Mouse (Mus musculus): ENCODE results near the gene Slamf1. TPM values are rescaled to one million over a fixed set of nuclear protein-coding genes. Genes with fewer than 3 reads are reported as not detected.

Gene Slamf1
- total RNA-seq (2017) = 4.1 and 4.6 TPM in 2 replicates

DNA sequence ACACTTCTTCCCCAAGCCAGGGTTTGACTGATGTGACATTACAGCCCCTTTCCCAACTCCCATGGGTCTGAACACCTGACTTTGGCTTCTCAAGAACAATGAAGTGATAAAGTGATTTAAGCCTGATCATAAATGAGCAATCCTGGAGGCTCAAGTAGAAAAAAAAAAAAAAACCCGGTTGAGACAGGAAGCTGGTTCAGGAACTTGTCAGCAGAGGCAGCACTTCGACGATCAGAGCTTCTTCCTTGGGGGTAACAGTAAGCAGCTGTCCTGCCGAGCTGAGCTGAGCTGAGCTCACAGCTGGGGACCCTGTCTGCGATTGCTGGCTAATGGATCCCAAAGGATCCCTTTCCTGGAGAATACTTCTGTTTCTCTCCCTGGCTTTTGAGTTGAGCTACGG is at the start of gene Slamf1:
Slamf1 (plus strand) TSS at position 230 of the 400 bp plus-strand sequence.
- ATAC-seq (replicated peaks; ENCODE audit: low read depth, poor library complexity, severe bottlenecking) = peak; percentile 75

DNA sequence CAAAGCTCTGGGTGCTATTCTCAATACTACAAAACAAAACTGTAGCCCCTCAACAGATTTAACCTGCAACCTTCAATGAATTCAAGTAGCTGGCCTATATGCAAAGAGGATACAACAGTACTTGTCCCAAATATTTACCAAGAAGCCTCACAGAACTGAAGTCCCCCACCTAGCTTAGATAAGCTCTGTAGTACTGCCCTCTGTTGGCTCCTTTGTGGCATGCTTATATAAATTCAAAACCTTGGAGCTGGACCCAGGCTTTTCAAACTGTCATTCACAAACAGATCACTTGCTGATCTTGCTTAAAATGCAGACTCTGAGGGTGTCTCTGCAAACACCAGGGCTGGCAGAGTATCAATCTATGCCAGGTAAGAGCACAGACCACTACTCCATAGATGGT is 35.7 kb upstream of the Slamf1 start:
- no peak for ATAC-seq (replicated peaks; ENCODE audit: low read depth, poor library complexity, severe bottlenecking)

DNA sequence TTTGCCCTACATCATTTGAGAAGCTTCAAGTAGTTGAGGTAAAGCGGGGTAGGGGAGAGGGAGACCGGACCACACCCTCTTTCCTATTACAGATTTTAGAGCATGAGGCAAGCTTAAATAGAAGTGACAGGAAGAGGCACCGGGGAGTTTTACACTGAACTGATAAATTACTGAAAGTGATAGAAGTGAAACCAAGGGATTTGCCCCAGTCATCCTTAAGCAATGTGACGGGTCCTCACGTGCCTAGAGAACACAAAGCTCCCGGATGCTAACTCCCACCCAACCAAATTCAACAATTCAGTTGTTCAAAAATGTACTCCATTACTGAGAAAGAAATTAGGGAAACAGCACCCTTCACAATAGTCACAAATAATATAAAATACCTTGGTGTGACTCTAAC is 32.0 kb upstream of the Slamf1 start:
- no peak for ATAC-seq (replicated peaks; ENCODE audit: low read depth, poor library complexity, severe bottlenecking)

DNA sequence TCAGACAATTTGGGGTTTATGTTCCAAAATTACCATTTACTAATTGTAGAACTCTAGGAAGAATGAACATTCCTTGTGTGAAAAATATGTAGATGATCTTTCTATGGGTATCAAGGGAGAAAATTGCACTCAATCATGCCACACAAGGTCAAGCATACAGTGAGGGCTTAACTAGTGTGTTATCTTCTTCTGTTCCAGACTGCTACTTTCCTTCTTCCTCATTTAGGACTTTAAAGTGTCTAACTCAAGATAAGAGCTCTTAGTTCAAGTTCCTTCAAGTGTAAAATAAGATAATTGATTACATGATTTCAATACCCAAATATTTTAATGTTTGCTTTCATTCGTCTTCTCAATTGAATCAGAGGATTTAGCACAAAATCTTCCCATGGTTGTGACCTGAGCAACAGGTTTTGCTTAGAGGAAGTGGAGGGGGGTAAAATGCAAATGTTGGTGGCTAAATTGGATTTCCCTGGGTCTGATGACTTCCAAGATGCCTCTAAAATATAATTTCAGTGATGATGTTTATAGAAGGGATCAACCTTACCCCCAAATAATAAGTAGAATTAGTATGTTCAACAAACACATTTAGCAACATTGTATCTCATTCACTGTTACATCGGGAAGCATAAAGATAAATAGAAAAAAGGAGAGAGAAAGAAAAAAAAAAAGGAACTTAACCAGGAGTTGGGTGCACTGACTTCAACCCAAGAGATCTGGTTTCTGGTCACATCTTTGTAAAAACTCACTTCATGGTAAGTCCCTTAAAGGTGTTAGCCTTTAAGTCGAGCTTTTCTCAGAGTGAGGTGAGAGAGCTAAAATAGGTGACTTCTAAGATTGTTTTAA is 18.6 kb upstream of the Slamf1 start:
- no peak for ATAC-seq (replicated peaks; ENCODE audit: low read depth, poor library complexity, severe bottlenecking)

DNA sequence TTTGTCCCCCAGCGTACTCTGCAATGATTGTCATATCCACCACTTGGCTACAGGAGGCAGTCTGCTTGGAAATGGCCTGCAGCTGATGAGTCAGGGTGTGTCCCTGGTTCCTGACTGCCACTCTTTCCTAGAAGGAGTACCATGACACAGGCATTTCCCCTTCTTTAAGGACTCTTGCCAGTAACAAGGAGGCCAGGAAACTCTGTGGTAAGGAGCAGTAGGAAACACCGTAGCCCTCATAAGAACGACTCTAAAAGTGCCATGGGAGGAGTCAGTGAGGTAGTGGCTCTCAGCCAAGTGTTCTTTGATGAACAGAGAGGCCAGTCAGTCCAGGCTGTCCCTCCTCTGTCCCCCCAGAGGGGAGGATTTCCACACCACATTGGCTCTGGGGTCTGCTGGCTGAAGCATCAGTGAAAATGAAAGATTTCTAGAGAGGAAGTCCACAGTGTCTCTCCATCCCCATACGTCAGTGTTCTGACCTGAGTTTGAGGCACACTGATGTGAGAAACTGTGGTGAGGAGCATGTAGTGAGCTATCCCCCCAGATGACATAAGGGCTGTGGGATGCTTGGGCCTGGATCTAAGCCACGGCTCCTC is 5.0 kb upstream of the Slamf1 start:
- peak; percentile 84 for ATAC-seq (replicated peaks; ENCODE audit: low read depth, poor library complexity, severe bottlenecking)

DNA sequence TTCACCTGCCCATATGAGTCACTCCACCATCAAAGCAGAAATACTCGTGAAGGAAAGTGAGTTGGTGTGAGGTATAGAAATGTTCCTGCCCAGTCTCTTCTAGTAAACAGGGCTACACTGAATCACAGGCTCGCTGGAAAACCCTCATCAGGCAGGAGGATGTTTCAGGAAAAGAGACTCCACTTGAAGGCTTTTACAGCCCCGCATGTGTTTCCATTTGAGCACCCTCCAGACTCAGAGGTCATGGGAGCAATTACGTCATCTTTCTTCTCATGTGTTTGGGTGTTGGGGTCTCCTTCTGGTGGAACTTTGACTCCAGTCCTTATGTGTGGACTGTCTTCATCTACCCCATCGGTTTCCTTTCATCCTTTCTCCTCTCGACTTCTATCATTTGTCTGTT is 4.1 kb downstream of the Slamf1 start:
- no peak for ATAC-seq (replicated peaks; ENCODE audit: low read depth, poor library complexity, severe bottlenecking)

DNA sequence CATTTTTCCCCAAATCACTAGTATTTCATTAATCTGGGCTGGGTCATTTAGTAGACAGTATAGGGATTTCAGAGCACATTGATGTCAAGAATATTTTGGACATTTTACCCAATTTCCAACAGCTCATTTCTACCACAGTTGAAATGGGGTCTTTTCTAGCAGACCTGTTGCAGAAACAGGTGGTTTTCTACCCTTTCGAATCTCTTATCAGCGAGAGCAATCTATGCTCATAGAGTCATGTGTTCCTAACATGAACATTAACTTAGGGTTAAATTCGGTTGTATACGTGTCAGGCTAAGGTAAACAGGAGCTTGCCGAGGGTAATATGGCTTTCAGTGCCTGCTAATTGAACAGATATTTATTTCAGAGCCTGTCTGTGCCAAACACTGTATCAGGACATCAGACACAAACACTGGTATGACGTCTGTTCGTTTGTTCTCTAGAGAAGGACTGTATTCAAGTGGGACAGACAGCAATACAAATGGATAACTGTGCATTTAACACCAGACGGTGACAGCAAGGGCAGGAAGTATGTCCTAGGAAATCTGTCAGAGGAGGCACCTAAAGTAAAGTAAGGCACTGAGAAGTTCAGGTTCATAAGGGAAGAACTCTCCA is 5.3 kb downstream of the Slamf1 start:
- ATAC-seq (replicated peaks; ENCODE audit: low read depth, poor library complexity, severe bottlenecking) = no peak

DNA sequence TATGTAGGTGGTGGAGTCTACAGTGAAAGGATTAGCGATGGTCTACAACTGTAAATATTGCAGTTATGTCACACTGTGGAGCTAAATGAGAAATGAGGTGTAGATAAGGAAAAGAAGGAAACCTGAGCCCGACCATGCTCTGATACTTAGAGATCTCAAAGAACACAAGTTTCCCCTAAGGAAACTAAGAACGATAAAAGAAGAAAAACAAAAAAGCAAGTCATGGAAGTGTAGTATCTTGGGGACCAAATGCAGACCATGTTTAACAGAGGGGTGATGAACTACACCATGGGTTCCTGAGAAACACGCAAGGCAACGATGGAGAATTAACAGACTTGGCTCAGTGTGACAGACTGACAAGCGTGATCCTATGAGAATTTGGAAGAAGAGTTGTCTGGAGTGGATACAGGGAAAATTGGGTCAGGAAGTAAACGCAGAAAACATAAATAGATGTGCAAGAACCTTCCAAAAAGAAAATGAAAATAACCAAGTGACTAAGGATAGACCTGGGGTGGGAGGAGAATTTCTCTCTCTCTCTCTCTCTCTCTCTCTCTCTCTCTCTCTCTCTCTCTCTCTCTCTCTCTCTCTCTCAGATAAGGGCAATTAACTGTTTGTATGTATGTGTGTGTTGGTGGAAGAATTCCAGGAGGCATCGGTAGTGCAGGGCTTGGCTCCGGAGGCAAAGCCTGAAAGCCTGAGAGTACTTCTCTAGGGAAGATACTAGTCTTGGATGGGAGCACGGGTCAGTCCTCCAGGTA is 6.5 kb downstream of the Slamf1 start:
- ATAC-seq (replicated peaks; ENCODE audit: low read depth, poor library complexity, severe bottlenecking) = peak; percentile 65

DNA sequence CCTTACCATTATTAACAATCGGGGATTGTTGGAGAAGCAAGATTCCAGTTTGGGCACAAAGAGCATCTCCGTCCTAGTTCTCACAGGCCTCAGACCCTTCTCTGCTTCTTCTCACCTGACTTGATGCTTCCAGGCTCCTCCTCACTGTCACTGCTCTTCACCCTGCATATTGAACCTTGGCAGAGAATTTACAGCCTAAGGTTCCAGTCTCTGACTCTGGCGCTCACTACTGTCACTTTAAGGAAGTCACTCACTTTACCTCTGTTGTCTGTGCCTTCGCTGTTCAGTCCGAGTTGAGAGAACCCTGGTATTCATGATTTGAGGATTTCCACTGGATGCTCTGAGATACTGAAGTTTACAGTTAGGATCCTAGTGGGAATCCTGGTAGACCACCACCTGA is 7.3 kb downstream of the Slamf1 start:
- no peak for ATAC-seq (replicated peaks; ENCODE audit: low read depth, poor library complexity, severe bottlenecking)

DNA sequence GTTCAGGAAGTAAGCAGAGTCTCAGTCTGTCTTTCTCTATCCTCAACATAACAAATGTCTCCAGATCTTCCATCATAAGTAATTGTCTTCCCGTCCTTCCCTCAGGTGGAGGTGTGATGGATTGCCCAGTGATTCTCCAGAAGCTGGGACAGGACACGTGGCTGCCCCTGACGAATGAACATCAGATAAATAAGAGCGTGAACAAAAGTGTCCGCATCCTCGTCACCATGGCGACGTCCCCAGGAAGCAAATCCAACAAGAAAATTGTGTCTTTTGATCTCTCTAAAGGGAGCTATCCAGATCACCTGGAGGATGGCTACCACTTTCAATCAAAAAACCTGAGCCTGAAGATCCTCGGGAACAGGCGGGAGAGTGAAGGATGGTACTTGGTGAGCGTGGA is 7.8 kb downstream of the Slamf1 start:
- no peak for ATAC-seq (replicated peaks; ENCODE audit: low read depth, poor library complexity, severe bottlenecking)

DNA sequence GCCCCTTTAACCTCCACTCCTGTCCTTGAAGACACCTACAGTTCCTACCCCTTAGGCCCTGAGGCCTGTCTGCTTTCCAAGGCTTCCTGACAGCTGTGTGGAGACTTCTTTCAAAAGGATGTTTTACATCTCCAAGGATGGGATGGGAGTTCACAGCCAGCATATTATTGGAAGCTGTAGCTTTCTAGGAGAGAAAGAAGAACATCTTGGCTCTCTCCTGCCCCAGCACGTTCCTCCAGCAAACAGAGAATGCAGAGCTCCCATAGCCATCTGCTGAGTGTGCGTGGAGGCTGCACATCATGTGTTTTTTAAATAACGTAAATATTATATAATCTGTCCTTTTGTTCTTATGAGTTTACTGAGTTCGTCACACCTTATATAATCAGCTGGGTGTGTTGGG is 8.9 kb downstream of the Slamf1 start:
- ATAC-seq (replicated peaks; ENCODE audit: low read depth, poor library complexity, severe bottlenecking) = no peak

DNA sequence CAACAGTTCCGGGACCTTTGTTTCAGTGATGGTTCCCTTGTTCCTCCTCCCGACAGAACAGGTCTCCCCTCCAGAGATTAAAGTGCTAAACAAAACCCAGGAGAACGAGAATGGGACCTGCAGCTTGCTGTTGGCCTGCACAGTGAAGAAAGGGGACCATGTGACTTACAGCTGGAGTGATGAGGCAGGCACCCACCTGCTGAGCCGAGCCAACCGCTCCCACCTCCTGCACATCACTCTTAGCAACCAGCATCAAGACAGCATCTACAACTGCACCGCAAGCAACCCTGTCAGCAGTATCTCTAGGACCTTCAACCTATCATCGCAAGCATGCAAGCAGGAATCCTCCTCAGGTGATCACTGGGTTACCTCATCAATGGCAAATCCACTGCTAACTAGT is 10.1 kb downstream of the Slamf1 start:
- no peak for ATAC-seq (replicated peaks; ENCODE audit: low read depth, poor library complexity, severe bottlenecking)

DNA sequence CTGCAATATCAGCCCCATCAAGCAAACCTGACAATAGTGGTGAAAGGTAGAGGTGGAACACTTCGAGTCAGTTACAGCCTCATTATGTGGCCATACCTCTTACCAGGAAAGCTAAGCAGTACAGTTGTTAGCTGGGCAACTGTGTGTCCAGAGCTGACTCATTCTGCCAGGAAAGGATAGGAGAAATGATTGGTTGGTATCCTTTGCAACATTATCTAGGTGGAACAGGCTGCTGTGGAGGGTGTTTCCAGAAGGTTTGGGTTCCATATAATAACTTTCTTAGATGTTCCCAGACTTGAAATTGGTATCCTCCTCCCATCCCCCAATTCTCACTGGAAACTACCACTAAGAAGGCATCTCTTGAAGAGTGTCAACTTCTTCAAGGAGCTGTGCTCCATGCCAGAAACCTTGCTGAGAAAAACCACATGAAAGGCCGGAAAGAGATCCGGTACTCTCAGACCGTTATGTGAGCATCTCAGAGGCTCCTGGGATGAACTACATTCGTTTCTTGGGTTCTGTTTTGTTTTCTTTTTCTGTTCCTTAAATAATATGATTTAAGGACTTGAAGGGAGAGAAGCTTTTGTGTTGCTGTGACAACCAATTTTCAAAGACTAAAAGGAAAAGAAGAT is 15.5 kb downstream of the Slamf1 start:
- ATAC-seq (replicated peaks; ENCODE audit: low read depth, poor library complexity, severe bottlenecking) = no peak

DNA sequence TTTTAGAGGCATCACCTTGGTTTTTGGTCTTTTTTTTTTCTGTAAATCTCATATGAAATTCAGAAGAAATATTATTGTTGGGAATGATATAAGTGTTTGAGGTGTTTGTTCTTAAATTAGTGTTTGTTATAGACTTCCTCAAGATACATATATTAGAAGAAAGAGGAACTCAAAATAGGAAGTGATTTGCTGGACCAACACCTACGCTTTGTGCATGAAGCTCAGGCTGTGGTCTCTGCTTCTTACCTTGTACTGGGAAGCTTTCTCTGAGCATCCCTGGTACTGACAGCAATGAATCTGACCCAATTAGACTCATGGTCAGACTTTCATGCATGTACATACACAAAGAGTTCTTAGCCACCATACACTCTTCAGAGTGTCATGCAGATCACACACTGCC is 18.9 kb downstream of the Slamf1 start:
- 0 out of 2 replicates have a peak, but pooled peaks have one; percentile 24 for ATAC-seq (replicated peaks; ENCODE audit: low read depth, poor library complexity, severe bottlenecking)

DNA sequence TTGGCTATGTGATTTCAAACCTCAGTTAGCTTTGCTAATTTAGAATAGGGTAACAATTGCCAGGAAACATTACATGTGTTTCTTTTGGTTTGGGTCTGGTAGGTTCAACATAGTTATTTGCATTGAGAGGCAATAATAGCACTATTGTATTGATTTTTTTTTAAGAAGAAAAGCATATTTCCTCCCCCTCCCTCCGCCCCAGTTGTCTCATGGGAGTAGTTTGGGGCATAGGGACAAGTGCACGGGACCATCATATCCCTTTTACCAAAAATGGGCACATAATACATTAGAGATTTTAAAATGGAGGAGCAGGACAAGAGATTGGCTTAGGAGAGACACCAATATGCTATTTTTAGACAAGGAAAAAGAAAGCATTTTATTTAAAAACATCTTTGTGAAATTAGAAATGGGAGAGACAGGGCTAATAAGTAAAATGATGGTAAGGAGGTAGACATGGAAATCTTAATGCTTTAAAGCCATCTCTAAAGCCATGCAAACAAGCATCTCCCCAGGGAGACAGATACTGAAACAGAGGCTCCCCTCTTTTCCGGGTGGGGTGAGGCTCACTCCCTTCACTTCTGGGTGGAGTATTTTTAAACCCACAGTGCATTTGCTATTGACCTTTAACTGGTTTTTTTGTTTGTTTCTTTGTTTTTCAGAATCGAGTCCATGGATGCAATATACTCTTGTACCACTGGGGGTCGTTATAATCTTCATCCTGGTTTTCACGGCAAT is 20.5 kb downstream of the Slamf1 start:
- no peak for ATAC-seq (replicated peaks; ENCODE audit: low read depth, poor library complexity, severe bottlenecking)

DNA sequence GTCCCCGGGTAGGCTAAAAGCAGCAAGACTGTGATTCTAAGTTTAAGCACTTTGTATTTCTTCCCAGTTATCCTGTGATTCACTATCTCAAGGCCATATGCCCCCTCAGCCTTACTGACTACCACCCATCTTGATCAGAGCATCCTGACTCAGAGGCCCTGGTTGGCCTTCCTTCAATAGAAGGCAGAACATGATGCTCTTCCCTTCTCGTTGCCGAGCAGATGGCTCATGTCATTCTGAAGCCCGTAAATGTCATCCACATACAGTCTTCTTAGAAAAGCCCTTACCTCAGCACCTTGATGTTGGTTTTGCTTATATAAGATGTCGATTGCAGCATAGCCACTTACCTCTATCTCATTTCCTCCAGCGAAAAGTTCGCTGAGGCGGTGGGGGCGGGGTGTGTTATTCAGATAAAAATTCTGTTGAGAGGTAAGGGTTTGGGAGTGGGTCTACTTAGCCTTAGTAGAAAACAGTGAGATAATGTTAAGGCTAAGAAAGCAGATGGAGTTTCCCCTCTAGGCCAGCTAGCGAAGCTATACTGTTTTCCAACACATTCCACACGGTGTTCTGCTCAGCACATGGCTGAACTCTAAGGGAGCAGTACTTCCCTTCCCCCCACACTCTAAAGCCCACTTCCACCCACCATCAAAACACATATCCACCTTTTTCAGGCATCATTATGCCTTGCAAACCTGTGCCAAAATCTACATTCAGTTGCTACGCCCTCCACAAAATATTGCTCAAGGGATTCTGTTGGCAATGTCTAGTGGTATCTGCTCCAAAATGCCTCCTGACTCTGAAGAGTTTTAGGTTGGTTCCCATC is 21.7 kb downstream of the Slamf1 start:
- ATAC-seq (replicated peaks; ENCODE audit: low read depth, poor library complexity, severe bottlenecking) = peak; percentile 70

DNA sequence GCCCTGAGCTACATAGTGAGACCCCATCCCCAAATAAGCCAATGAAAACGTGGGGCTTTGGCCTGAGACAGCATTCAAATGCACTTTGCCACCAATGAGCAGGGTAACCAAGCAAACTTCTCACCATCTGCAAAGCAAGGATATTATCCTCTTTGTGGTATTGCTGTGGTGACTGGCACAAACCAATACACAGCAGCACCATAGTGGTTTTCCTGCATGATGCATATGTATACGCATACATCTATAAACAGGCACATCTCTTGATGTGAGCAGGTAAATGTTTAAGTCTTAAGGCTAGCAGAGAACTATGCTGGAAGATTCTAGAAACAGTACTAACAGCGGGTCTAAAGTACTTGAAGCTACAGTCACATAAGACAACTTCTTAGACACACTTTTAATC is 22.5 kb downstream of the Slamf1 start:
- ATAC-seq (replicated peaks; ENCODE audit: low read depth, poor library complexity, severe bottlenecking) = no peak

DNA sequence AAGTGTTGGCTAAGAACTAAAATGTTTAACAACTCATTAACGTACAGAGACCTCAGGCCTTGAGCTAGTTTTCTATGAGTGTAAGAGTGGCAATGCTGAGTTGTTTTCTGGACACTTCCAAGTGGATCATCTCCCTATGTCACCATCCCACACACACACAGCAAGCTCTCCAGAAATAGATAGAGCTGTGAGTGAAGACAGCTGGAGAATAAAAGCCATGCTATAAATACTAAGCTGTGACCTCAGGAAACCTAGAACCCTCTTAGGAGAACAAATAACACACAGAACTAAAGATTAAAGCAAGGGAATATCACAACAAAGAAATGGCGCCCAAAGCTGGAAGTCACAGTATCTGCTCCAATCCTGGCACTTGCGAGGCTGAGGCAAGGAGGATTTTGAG is 24.6 kb downstream of the Slamf1 start:
- ATAC-seq (replicated peaks; ENCODE audit: low read depth, poor library complexity, severe bottlenecking) = no peak

DNA sequence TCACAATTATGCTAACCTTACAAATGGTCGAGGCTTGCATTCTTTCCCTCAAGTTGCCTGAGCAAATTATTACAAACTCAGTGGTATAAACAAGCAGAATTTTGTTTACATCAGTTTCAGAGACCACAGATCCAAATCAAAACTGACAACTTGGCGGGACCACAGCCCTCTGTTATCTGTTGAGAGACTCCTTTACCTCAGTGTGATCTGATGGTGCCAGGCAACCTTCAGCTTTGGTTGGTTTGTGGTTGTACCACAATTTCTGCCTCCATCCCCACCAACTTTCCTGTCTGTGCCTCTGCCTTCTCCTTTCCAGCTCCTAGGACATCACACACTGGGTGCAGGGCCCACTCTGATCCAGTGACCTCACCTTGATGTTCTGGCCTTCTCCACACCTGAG is 29.3 kb downstream of the Slamf1 start:
- ATAC-seq (replicated peaks; ENCODE audit: low read depth, poor library complexity, severe bottlenecking) = peak; percentile 68

All from common myeloid progenitor, adult 5-6 weeks (primary cell).